Mouse (Mus musculus) gastrocnemius, postnatal 4 days (tissue): ENCODE measurements around the gene Gm10130. TPM values are rescaled to one million over a fixed set of nuclear protein-coding genes. Genes with fewer than 3 reads are reported as not detected.
A peak's percentile ranks its signal among the peaks of the same experiment; 100 is the strongest.
"Not testable (repeated sequence)": the region's sequence is repeated elsewhere in the genome, so short reads cannot be mapped to it uniquely, and the experiment has no call there.

Experiments
- DNase-seq, 2 experiments: peaks; one replicate each; pipeline ENCODE4 v3.0.0; 2021 to 2022; ENCODE audit warnings: low spot score in 2 of 2, mixed read lengths in 2 of 2
- long read RNA-seq, 2 experiments: library from polyadenylated mRNA; stranded (forward); transcript quantifications; one replicate each; pipeline ENCODE4 v2.0.0; 2021
- total RNA-seq, 2 experiments: library from RNA; stranded (reverse); gene quantifications; 2 replicates each; pipeline ENCODE4 v1.2.3; 2021

Gm10130 gene
- 1 to 10 TPM; 2.0 to 2.5 TPM for total RNA-seq
- long read RNA-seq, experiment 1, partial matches to known transcripts, result 0 of 5 reads
- long read RNA-seq, experiment 1, other reads (novel, unspliced or antisense), result 5 of 5 reads
- long read RNA-seq, experiment 2, partial matches to known transcripts, result 0 of 5 reads
- long read RNA-seq, experiment 2, other reads (novel, unspliced or antisense), result 5 of 5 reads

- no peak for DNase-seq
These were observed at the start of gene Gm10130 for GRCm38 (mm10) chr2:150323402-150323801. Gene Gm10130 (plus strand): TSS chr2:150323702.

- DNase-seq, result no peak
These were observed 29.8 kb upstream of the Gm10130 start for GRCm38 (mm10) chr2:150293669-150294068.

- DNase-seq, result no peak
These were observed 24.4 kb upstream of the Gm10130 start for GRCm38 (mm10) chr2:150299096-150299495.

- DNase-seq, result no peak
These were observed 16.2 kb upstream of the Gm10130 start for GRCm38 (mm10) chr2:150307183-150307773.

- DNase-seq, result peak; percentile 73 to 89
These were observed 12.3 kb upstream of the Gm10130 start for GRCm38 (mm10) chr2:150310952-150311884.

- no peak for DNase-seq
These were observed 7.4 kb upstream of the Gm10130 start for GRCm38 (mm10) chr2:150316140-150316539.

GRCm38 (mm10) chr2:150318973-150319372, 4.5 kb upstream of the Gm10130 start:
- DNase-seq, result no peak

- DNase-seq, result not testable (repeated sequence)
These were observed 33.6 kb downstream of the Gm10130 start for GRCm38 (mm10) chr2:150357136-150357535.

- peak; percentile 52 to 83 for DNase-seq
These were observed 38.8 kb downstream of the Gm10130 start, which contains the start of gene 3300002I08Rik for GRCm38 (mm10) chr2:150362113-150362877. Gene 3300002I08Rik (minus strand): TSS chr2:150362765.

- no peak for DNase-seq
These were observed 39.4 kb downstream of the Gm10130 start for GRCm38 (mm10) chr2:150362878-150363229.

- not testable (repeated sequence) for DNase-seq
These were observed 62.1 kb downstream of the Gm10130 start for GRCm38 (mm10) chr2:150385553-150386106.

GRCm38 (mm10) chr2:150390198-150390597, 66.7 kb downstream of the Gm10130 start:
- DNase-seq, result no peak

GRCm38 (mm10) chr2:150412146-150412545, 88.6 kb downstream of the Gm10130 start:
- DNase-seq, result not testable (repeated sequence)

Other genes starting within 250 kb of the Gm10130 start
- gene Zfp120, start 187.0 kb upstream of the Gm10130 start, total RNA-seq, result 1 to 10 TPM; 7.5 to 9.0 TPM
- gene Gm10770, start 144.0 kb upstream of the Gm10130 start, total RNA-seq, result not detected
- gene Gm14139, start 141.9 kb upstream of the Gm10130 start, total RNA-seq, result not detected
- 1 to 10 TPM; 5.2 to 6.0 TPM for gene Zfp937, start 105.6 kb upstream of the Gm10130 start, total RNA-seq
- gene Gm21994, start 68.1 kb upstream of the Gm10130 start, total RNA-seq, result 1 to 10 TPM; 5.0 to 5.8 TPM
- gene Gm14124, start 66.2 kb upstream of the Gm10130 start, total RNA-seq, result under 1 TPM; 0.10 to 0.18 TPM
- 1 to 10 TPM; 3.2 to 3.7 TPM for gene 3300002I08Rik, start 39.1 kb downstream of the Gm10130 start, total RNA-seq
- 1 to 10 TPM; 4.4 to 5.1 TPM for gene Zfp442, start 127.8 kb downstream of the Gm10130 start, total RNA-seq
- under 1 TPM; 0.15 to 0.29 TPM for gene Zfp345, start 161.4 kb downstream of the Gm10130 start, total RNA-seq
- gene Cst7, start 246.7 kb downstream of the Gm10130 start, total RNA-seq, result under 1 TPM; 0.54 to 0.56 TPM